Mouse (Mus musculus): Measurements from ENCODE around the gene Helz.

GRCm38 (mm10) chr11:107629951-107630350, 82.2 kb downstream of the Helz start:
- TF ChIP-seq CTCF (IDR thresholded peaks at IDR 0.05; ENCODE audit: borderline replicate concordance, extremely low read depth, insufficient read depth, insufficient read length) = no peak
- TF ChIP-seq POLR2A (IDR thresholded peaks at IDR 0.05; ENCODE audit: borderline replicate concordance, extremely low read depth, insufficient read depth, insufficient read length, poor library complexity, severe bottlenecking) = no peak

Measured in brain, embryonic 14.5 days (tissue).